Mouse (Mus musculus) mouse embryonic stem cell (cell line): ENCODE results near the gene Gm2022.
"Not testable (repeated sequence)": the region's sequence is repeated elsewhere in the genome, so short reads cannot be mapped to it uniquely, and the experiment has no call there.

Experiments used
- in situ Hi-C, 2 experiments: fragments of 300-500 bp; cut with MboI; formaldehyde crosslinking; loops; 1 replicate in 1 of 2; 3 replicates in 1 of 2; pipeline ENCODE4 v1.14.3; 2019 to 2020; ENCODE audit warnings: low sequenced_read_pairs in 2 of 2, low pct_unique_long_range_greater_than_20kb in 1 of 2, mixed read lengths in 1 of 2; ENCODE audit not compliant: unreplicated experiment in 1 of 2

Gene Gm2022

DNA sequence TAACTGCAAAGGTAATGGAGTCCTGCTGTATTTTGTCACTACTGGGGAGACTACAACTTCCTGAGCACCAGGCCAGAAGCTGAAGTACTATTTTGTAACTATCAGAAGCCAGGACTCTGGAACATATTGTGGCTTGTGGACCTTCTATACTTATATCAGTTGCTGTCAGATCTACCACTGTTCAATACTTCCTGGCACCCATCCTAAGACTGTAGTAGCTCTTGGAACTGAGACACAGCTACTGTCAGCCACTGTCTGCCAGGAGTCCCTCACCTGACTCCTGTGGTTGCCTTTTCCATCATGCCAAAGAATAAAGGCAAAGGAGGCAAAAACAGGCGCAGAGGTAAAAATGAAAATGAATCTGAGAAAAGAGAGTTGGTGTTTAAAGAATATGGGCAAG, at the start of gene Gm2022:
Gm2022 (plus strand) TSS at position 301 of the 400 bp plus-strand sequence.
- in situ Hi-C loops: not testable (repeated sequence)

DNA sequence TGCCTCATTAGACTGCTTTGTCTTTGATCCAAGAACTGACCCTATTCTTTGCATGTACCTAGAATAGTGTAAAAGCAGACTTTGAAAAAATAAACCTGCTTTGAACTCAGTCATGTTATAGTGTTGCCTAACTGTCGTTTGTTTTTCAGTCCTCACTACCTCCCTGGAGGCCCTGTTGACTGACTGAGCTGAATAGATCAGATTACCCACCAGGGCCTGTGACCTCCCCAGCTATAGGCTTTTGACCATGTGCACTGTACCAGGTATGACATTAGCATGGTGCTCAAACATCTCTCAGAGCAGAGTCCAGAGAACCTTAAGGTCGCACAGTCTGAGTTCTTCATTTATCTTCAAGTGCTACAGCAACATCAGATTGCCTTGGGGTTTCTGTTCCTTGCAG, 44.5 kb upstream of the Gm2022 start:
- in situ Hi-C loops: not testable (repeated sequence)

DNA sequence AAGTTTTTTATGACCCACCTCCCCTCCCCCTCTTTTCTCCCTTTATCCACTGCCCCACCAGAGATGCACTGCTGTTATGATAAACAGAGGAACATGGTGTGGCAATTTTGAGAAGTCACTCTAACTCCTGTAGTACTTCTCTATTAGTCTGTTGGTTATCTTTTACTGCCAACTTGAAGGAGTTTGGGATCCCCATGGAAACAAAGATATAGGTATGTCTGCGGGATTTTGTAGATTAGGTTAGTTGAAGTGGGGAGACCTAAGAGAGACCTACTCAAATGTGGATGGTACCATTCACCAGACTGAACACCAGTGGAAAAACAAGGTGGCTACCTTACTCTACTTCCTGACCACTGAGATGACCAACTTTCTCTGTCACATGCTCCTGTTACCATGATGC, 39.1 kb upstream of the Gm2022 start:
- in situ Hi-C loops: not testable (repeated sequence)

DNA sequence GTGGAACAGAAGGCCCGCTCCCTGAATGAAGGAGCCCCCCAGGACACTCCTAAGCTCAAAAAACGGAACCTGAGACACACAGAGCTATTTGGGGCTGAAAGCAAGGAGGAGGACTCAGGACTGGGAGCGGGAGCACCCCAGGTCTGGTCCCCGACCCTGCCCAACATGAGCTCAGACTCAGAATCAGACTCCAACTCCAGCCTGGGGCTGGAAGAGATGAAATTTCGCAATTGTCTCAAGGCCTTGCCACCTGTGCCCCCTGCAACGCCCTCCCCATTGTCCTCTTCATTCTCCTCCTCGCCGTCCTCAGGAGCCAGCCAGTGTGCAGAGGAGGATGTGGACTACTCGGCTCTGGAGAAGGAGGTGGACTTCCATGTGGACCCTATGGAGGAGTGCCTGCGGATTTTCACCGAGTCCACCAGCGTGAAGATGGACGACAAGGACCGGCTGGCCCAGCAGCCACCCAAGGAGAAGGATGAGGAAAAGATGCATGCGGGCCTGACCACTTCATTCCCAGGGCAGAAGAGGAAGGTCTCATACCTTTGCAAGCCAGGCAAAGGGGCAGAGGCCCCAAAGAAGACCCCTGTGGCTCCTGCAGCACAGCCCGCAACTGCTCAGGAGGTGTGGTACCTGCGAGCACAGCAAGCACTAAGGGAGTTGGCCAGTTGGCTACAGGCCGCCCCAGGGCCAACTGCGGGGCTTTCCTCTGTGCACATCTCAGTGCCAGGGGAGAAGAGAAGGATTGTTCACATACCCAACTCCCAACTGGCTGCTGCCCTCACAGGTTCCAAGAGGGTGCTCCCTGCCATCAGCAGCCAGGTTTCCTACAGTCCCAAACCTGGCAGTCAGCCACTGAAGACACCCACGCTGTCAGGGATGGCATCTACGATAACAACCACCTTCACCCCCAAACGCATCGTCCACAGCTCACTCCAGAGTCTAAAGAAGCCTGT, 33.2 kb upstream of the Gm2022 start:
- in situ Hi-C loops: not testable (repeated sequence)

DNA sequence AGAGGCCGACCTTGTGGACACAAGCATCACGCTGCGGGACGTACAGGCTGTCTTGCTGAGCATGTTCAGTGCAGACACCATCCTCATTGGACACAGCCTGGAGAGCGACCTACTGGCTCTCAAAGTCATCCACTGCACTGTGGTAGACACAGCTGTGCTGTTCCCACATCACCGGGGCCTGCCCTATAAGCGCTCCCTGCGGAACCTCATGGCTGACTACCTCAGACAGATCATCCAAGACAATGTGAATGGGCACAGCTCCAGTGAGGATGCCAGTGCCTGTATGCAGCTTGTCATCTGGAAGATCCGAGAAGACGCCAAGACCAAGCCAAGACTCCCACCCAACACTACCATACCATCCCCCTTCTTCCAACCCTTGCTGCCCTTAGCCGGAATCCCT, 31.5 kb upstream of the Gm2022 start:
- in situ Hi-C loops: not testable (repeated sequence)

DNA sequence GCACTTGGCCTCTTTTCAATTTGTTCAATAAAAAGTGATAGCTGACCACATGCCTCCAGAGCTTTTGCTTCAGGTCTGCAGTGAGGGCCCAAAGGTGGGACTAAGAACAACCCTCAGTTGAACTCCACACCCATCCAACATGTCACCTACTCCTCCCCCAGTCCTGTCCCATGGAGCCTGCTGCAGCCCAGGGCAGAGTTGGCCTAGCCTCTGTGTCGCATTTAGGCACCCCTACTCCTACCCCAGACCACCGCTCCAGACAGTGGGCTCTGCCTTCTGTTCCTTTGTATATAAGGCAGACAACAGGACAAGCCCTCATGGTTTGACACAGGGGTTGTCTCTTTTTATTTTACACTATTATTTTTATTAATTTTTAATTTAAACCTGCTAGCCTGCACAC, 31.1 kb upstream of the Gm2022 start:
- in situ Hi-C loops: not testable (repeated sequence)

DNA sequence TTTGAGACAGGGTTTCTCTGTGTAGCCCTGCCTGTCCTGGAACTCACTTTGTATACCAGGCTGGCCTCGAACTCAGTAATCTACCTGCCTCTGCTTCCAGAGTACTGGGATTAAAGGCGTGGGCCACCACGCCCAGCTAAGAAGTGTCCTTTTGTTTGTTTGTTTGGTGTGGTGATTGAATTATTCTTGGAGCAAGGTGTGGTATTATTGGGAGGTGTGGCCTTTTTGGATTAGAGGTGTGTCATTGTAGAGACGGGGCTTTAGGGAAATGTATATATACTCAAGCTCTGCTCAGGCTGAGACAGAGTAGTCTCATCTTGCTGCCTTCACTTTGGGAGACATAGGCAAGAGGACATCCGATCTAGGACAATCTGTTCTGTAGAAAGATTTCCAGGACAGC, 21.4 kb upstream of the Gm2022 start, which contains the start of gene Gm2016:
Gm2016 (plus strand) TSS at position 301 of the 400 bp plus-strand sequence.
- in situ Hi-C loops: not testable (repeated sequence)

DNA sequence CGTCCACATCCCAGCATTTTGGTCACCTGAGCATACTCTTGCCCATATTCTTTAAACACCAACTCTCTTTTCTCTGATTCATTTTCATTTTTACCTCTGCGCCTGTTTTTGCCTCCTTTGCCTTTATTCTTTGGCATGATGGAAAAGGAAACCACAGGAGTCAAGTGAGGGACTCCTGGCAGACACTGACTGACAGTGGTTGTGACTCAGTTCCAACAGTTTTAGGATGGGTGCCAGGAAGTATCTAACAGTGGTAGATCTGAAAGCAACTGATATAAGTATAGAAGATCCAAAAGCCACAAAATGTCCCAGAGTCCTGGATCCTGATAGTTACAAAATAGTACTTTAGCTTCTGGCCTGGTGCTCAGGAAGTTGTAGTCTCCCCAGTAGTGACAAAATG, 24.6 kb downstream of the Gm2022 start, which contains the start of gene Gm2035:
Gm2035 (minus strand) TSS at position 137 of the 400 bp plus-strand sequence.
- in situ Hi-C loops: not testable (repeated sequence)
